Mouse (Mus musculus) thymus, adult 18-20 months (tissue): Measurements from ENCODE around the gene Fam205a1.
"Not testable (repeated sequence)": the region's sequence is repeated elsewhere in the genome, so short reads cannot be mapped to it uniquely, and the experiment has no call there.

Source experiments
- DNase-seq, 2 experiments: peaks; one replicate each; pipeline ENCODE4 v3.0.0; 2022; ENCODE audit warnings: mixed read lengths in 2 of 2

Gene Fam205a1

DNA sequence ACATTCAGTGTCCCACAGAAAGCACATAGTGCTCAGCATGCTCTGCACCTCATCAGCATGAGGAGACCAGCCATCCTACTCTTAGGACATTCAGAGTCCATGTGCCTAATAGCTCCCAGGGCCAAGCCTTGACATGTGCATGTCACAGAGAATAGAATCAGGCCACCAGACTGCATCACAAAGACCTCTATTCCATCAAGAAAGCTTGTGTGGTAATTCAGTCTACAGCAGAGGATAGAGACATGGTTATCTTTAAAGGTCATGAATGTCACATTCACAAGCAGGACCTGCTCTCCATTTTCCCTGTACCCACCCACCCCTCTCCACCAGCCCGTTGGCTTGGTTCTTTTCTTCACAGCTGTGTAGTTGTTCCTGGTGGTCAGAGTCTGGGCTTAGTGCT lies at the start of gene Fam205a1:
Gene Fam205a1, minus strand, starts transcription at position 101 of the 400 bp plus-strand sequence.
- not testable (repeated sequence) for DNase-seq

DNA sequence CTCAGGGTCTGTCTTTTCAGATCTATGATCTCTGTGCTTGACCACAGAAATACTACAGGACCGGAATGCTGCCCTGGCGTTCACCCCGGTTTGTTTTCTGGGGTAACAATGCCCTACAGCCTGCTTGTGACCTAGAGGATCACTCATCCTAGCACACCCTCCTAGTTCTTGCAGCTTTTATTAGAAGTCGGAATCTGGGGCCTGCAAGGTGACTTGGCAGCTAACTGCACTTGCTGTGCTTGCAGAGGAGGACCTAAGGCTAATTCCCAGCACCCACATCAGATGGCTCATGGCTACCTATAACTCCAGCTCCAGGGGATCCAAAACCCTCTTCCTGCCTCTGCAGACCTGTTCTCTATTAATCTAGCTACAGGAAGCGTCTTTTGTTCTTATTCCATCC lies 49.0 kb upstream of the Fam205a1 start:
- DNase-seq, result no peak

DNA sequence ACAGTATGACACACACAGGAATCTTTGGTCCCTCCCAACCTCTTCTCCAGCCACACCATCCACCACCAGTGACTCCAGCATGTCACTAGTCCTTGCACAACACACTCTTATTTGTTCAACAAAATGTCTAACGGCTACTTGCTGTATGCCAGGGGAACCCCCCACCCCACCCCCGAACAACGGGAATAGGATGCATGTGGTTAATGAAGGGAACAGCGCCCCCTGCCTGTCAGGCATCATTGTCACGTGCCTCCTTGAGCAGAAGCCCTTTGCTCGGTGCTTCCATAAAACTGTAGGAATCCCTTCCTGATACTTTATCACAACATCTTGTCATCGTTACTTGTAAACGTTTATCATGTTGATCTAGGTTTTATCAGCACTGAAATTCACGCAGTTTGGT lies 48.5 kb upstream of the Fam205a1 start:
- DNase-seq, result no peak

GRCm38 (mm10) chr4:42900878-42901277 lies 47.2 kb upstream of the Fam205a1 start:
- DNase-seq, result no peak

- DNase-seq, result no peak
Measured at GRCm38 (mm10) chr4:42898914-42899313, 45.2 kb upstream of the Fam205a1 start.

- DNase-seq, result no peak
Measured at GRCm38 (mm10) chr4:42895118-42895517, 41.4 kb upstream of the Fam205a1 start.

- no peak for DNase-seq
Measured at GRCm38 (mm10) chr4:42891176-42891575, 37.5 kb upstream of the Fam205a1 start.

DNA sequence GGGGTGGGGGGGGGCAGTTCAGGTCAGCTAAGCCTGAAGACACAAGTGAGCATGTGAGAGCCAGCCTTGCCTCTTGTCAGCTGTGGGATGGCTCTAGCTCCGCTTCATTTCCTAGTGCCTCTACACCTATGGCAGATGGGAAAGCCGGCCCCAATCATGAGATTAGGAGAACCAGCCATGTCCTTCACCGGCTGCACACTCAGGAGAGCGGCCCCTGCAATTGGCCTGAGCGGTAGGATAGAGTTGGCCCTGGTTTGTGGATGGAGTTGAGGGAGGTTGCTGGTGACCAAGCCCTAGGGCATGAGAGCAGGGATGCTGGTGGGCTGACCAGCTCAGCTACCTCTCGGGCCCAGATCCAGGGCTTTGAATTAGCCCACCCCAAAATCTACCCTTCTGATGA lies 35.1 kb upstream of the Fam205a1 start:
- DNase-seq, result no peak

DNA sequence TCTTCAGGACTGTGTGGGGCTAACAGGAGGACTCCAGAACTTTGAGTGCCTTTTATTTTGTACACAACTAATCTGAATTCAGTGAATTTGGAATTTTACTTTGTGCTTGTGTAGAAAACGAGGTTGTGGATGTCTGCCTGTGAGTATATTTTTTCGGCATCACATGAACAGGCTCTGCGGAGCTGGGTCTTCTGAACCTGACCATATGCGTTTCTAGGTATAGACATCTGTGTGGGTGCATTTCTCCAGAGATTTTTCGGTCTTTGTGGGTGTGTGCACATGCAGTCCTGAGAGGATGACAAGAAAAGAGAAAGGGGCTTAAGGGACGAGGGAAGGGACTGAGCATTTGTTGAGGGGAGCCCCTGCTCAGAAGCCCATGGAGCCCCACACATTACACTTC lies 33.2 kb upstream of the Fam205a1 start:
- DNase-seq, result no peak

DNA sequence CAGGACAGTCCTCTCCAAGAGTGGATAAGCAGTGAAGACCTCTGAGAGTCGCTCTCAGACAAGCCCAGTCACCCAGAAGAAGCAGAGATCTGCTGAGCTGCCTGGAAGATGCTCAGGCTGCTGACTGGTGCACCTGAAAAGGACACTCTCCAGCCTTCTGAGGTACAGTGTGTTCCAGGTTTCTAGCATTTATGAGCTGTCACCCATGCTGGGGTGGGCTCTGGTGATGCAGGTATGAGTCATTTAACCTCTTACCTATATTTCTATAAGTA lies 26.9 kb upstream of the Fam205a1 start:
- no peak for DNase-seq

DNA sequence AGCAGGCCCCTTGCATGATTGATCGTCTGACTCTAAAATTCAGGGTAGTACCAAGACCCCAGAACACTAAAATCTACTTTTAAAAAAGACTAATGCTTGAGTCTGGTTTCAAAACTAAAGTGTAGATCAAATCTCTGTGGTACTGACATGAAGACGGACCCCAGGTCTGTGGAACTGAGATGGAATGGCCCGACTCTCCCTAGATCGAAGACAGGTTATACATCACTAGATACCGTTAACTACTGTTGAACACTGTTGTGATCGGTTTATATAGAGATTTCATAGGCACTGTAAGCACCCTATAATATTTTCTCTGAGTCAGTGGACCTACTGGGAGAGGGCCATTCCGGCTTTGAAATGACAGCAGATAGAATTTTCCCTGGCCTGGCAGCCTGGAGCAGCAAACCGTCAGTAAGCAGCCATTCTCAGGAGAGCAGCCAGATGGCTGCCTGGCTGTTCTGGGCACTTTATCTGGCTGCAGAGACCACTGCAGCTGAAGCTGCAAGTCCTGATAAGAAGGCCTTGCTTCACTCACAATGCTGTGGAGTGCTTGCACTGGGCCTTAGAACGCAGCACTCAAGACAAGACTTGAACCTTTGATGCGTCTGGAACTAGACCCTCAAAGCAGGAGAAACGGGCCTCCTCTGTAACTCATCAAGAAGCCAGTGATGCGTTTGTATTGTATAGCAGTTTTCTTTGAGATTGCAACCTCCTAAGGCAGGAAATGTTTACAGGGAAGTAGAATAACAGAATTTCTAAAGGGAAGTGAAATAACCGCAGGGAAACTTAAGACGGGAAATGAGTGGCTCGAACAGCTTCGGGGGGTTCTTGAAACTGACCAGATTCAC lies 26.4 kb upstream of the Fam205a1 start:
- no peak for DNase-seq

GRCm38 (mm10) chr4:42877657-42878056 lies 24.0 kb upstream of the Fam205a1 start:
- DNase-seq, result no peak

- DNase-seq, result no peak
Measured at GRCm38 (mm10) chr4:42876586-42877291, 23.1 kb upstream of the Fam205a1 start.

DNA sequence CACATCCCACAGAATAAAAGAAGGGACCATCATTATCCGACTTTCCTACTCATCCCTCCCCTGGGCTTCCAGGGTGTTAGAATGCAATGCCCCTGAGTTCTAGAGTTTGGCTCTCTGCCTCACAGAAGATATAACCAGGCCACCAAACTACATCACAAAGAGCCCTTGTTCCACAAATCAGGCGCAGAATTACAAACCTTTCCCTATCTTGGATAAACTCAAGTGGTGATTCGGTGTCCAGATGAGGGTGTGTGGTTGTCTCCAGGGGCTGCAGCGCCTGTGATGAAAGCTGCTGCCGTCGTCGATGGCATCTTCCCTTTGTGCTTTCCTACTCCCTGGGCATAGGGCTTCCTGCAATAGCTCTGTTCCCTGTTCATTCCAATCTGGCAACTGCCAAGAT lies 20.4 kb upstream of the Fam205a1 start, which contains the start of gene Fam205c:
Gene Fam205c, minus strand, starts transcription at position 101 of the 400 bp plus-strand sequence.
- no peak for DNase-seq

DNA sequence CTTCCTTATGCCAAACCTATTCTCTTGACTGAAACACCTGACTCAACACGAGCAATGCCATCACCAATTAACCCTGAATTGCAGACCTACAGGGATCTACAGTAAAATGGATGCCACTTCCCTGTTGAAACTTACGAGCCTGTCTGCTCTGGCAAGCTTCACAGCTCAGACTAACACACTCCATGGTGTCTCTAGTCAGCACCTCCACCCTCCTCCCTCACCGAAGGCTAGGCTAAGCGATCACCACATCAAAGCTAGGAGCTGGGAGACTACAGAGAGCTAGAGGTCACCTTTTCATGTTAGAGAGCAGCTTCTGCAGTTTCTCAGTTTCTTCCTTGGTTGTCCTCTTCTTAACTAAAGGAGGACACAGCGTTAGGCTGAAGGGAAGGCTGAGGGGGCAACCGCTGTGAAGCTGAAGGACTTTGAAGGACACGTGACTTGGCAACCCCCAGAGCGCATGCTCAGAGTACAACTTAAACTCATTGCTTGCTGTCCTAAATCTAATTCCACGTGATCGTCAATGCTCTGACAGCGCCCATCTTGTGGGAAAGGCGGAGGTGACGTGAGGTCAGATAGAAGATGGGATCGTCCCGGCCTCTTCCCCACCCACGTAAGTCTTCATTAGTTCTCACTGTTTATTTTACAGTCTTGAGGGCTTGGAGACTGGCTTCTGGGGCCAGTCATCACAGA lies 19.2 kb upstream of the Fam205a1 start:
- no peak for DNase-seq

DNA sequence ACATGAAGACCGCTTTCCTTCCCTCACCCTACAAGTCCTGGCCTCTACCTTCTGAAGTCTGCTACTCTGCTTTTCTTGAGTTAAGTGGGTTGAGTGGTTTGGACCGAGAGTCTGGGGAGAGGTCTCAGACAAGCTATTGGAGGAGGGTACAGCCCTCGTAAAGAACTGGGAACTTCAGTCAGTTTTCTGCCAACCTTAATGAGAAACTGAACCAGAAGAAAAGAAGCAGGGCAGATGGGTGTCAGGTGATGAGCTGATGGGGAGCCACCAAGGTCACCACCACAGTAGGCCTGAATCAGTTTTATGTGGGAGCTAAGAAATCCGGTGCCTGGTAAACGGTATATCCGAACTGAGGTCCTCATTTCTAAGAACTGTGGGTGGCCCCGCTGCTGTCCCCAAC lies 18.5 kb upstream of the Fam205a1 start:
- DNase-seq, result no peak

- DNase-seq, result no peak
Measured at GRCm38 (mm10) chr4:42870748-42871147, 17.1 kb upstream of the Fam205a1 start.

- DNase-seq, result no peak
Measured at GRCm38 (mm10) chr4:42868193-42868592, 14.5 kb upstream of the Fam205a1 start.

GRCm38 (mm10) chr4:42867390-42867789 lies 13.7 kb upstream of the Fam205a1 start:
- DNase-seq, result no peak

- not testable (repeated sequence) for DNase-seq
Measured at GRCm38 (mm10) chr4:42863487-42863886, 9.8 kb upstream of the Fam205a1 start.

DNA sequence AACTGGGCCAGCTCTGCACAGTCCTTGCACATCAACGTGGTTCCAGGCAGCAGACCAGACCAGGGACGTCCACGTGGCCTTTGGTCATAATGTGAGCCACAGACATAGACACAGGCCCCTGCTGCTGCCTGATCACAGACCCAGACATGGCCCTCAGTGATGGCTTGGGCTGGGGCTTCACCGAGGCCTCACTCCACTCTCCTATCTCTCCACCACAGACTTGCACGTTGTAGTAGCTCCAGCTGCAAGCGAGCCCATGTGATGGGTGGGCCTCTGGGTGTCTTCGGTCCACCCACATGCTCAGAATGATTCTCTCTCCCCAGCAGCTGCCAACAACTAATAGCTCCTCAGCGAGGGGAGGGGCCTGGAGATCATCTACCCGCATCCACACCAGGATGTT lies 6.8 kb upstream of the Fam205a1 start:
- DNase-seq, result not testable (repeated sequence)

DNA sequence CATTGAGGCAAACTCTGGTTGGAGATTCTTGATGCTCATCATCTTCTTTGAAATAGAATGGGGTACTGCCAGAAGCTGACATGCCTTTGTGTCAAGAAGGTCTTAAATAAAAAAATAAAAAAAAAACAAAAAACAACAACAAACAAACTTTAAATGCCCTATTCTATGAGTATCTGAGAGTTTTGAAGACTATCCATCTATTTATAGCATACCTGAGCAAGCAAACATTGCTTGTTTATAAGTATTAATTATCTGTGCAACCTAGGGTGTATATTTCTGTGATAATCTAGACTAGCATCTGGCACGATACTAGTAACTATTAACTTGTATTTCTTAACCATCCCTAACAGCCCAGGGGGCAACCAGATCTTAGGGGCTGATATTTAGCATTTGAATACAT lies 3.0 kb upstream of the Fam205a1 start, which contains the start of gene Gm12394:
Gene Gm12394, minus strand, starts transcription at position 101 of the 400 bp plus-strand sequence.
- DNase-seq, result not testable (repeated sequence)
